In the genomic region with DNA sequence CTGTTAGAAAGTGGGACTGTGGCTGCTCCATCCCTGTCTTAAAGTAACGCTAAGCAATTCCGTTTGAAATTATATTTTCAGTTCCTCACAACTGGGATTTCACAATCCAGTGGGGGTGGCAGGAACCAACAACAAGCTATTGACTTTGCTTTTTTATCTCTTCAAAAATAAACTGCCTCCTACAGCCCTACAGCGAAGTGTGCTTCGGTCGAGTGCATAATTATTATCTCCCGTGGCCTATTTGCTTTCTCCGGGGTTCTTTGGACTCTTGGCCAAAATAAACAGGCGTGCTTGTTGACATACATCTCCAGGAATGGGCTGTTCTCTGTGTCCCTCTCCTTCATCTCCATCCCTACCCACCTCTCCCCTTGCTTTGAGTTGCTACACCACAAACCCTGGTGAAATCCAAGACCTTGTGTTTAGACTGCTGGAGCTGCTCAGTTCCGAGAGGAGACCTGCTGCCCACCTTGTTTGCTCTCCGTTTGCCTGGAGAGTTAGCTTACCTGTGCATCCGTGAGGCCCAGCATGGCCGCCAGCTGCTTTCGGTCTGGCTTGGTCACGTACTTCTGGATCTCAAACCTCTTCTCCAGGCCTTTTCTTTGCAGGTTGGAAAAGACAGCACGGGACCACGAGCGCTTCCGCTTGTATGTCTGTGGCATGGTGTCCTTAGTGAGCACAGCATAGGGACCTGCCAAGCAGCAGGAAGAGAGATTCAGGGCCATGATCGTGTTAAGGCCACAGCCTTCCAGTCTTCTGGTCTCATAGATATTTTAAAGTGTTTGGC, we compare ENCODE assay signal across 11 mouse cellular contexts. TPM values are rescaled to one million over a fixed set of nuclear protein-coding genes. Genes with fewer than 3 reads are reported as not detected.
DNase-seq lines count a peak whose midpoint lies in the region; ATAC-seq and TF ChIP-seq lines count a peak whose summit lies in the region.
"Had no signal": no experiment of that assay in that cellular context is flagged by ENCODE, and none has a peak within 500 bp of the region (broad histone marks: within the 10 kb centered on the region; RNA-seq: fewer than 3 reads in every experiment).

No protein-coding gene starts in this region.

- ATAC-seq in kidney, embryonic 14.5 days (ENCODE audit: low FRiP score, low TSS enrichment): no peak
- no peak for ATAC-seq in embryonic facial prominence, embryonic 12.5 days (ENCODE audit: insufficient number of reproducible peaks, insufficient read depth, low FRiP score, low TSS enrichment)
- ATAC-seq in activated CD4-positive, CD25-positive, alpha-beta regulatory T cell, adult 4 months: no peak
- ATAC-seq: inflammation-experienced regulatory T-cells, adult 6 months had no signal

- H3K9me3 ChIP-seq in kidney, embryonic 14.5 days (ENCODE audit: control insufficient read depth, low read length): no peaks in the 10 kb centered on the region
- H3K9me3 ChIP-seq in embryonic facial prominence, embryonic 12.5 days: no peaks in the 10 kb centered on the region
- no peaks in the 10 kb centered on the region for H3K9me3 ChIP-seq in limb, embryonic 10.5 days (replicated peaks)
- H3K9me3 ChIP-seq in megakaryocyte, embryonic 14.5 days: no peaks in the 10 kb centered on the region
- H3K9me3 ChIP-seq: G1E had no signal

- peak overlapping the region; percentile 30 for H3K4me2 ChIP-seq in kidney, embryonic 14.5 days (replicated peaks; ENCODE audit: low read depth, low read length)
- H3K4me2 ChIP-seq in embryonic facial prominence, embryonic 12.5 days (replicated peaks): peak overlapping the region; percentile 11; the same call in 1 of the 2 replicates

- H3K4me3 ChIP-seq in kidney, embryonic 14.5 days (ENCODE audit: low read length): peak overlapping the region; percentile 58
- H3K4me3 ChIP-seq in embryonic facial prominence, embryonic 12.5 days: 0 out of 2 replicates have a peak overlapping the region, but pooled peaks have one; percentile 44
- peak overlapping the region; percentile 72 for H3K4me3 ChIP-seq in limb, embryonic 10.5 days
- H3K4me3 ChIP-seq in megakaryocyte, embryonic 14.5 days (replicated peaks): peak overlapping the region; percentile 80
- H3K4me3 ChIP-seq in layer of hippocampus, adult 2 months: no peak overlapping the region
- no peak overlapping the region for H3K4me3 ChIP-seq in left cerebral cortex, adult 2 months

- peak overlapping the region; percentile 62; the same call in 1 of the 2 replicates for H3K9ac ChIP-seq in kidney, embryonic 14.5 days (ENCODE audit: low read depth, low read length)
- H3K9ac ChIP-seq in embryonic facial prominence, embryonic 12.5 days: no peak overlapping the region

- no peak for TF ChIP-seq CTCF in layer of hippocampus, adult 2 months (conservative IDR thresholded peaks at IDR 0.05)
- no peak for TF ChIP-seq CTCF in left cerebral cortex, adult 2 months (IDR thresholded peaks at IDR 0.05)

- H3K36me3 ChIP-seq in kidney, embryonic 14.5 days (ENCODE audit: control insufficient read depth, insufficient read depth, low read length): no peaks in the 10 kb centered on the region
- H3K36me3 ChIP-seq in embryonic facial prominence, embryonic 12.5 days: no peaks in the 10 kb centered on the region
- no peaks in the 10 kb centered on the region for H3K36me3 ChIP-seq in limb, embryonic 10.5 days
- H3K36me3 ChIP-seq in megakaryocyte, embryonic 14.5 days (replicated peaks; ENCODE audit: low read length): peaks cover 45% of the 10 kb centered on the region

- intact Hi-C loops in left cerebral cortex, adult 2 months (cut with DNase I): no loop called here

- peaks cover 22% of the 10 kb centered on the region; the same call in 1 of the 2 replicates for H3K4me1 ChIP-seq in kidney, embryonic 14.5 days (ENCODE audit: control insufficient read depth, insufficient read depth, low read length)
- H3K4me1 ChIP-seq in embryonic facial prominence, embryonic 12.5 days: peaks cover 12% of the 10 kb centered on the region; the same call in 1 of the 2 replicates
- peaks cover 41% of the 10 kb centered on the region for H3K4me1 ChIP-seq in limb, embryonic 10.5 days
- H3K4me1 ChIP-seq in megakaryocyte, embryonic 14.5 days: peaks cover 43% of the 10 kb centered on the region

- DNase-seq in kidney, postnatal 4 days: no peak
- DNase-seq in limb, embryonic 10.5 days (ENCODE audit: low spot score): no peak
- no peak for DNase-seq in layer of hippocampus, adult 2 months (ENCODE audit: low spot score in 2 of 2)
- no peak for DNase-seq in left cerebral cortex, adult 2 months (ENCODE audit: extremely low spot score in 1 of 2, low spot score in 2 of 2)
- DNase-seq: cerebellum, postnatal 14 days had no signal

- no peak overlapping the region for H3K27ac ChIP-seq in kidney, embryonic 14.5 days (ENCODE audit: low read depth, low read length)
- H3K27ac ChIP-seq in embryonic facial prominence, embryonic 12.5 days: no peak overlapping the region
- no peak overlapping the region for H3K27ac ChIP-seq in limb, embryonic 10.5 days
- no peak overlapping the region for H3K27ac ChIP-seq in layer of hippocampus, adult 2 months
- H3K27ac ChIP-seq in left cerebral cortex, adult 2 months: no peak overlapping the region

- 3% methylated on average over 19 of the region's 19 CpGs for WGBS in kidney, embryonic 14.5 days
- 3% methylated on average over 19 of the region's 19 CpGs for WGBS in embryonic facial prominence, embryonic 12.5 days
- 2% methylated on average over 19 of the region's 19 CpGs for WGBS in limb, embryonic 10.5 days

- peaks cover 89% of the 10 kb centered on the region for H3K27me3 ChIP-seq in kidney, embryonic 14.5 days (ENCODE audit: control insufficient read depth, insufficient read depth, low read length)
- peaks cover 85% of the 10 kb centered on the region for H3K27me3 ChIP-seq in embryonic facial prominence, embryonic 12.5 days
- H3K27me3 ChIP-seq in limb, embryonic 10.5 days (ENCODE audit: low read depth, poor library complexity, severe bottlenecking): peaks cover 97% of the 10 kb centered on the region
- H3K27me3 ChIP-seq in megakaryocyte, embryonic 14.5 days (replicated peaks): peaks cover 55% of the 10 kb centered on the region

RNA-seq across cellular contexts. Expression of a gene that starts 2.9 kb away (rescaled TPM):
- polyA plus RNA-seq in kidney, embryonic 14.5 days (2014; fragmentation: Nextera tagmentation; extraction: Ambion mirVana): 6.9 and 8.0 TPM in 2 replicates
- polyA plus RNA-seq in embryonic facial prominence, embryonic 12.5 days (2016; fragmentation: Nextera tagmentation; extraction: Ambion mirVana): 8.4 and 9.7 TPM in 2 replicates
- polyA plus RNA-seq in limb, embryonic 10.5 days (2016; fragmentation: Nextera tagmentation; extraction: Ambion mirVana): 7.2 and 9.5 TPM in 2 replicates
- polyA plus RNA-seq in megakaryocyte, embryonic 14.5 days (2012; ENCODE audit: insufficient read depth, low replicate concordance): 102 and 197 TPM in 2 replicates
- total RNA-seq in layer of hippocampus, adult 2 months (2021): 1 to 10 TPM; 1.4 to 1.6 TPM
- not detected for polyA plus RNA-seq in activated CD4-positive, CD25-positive, alpha-beta regulatory T cell, adult 4 months (2017; shearing (Covaris generic))
- total RNA-seq in left cerebral cortex, adult 2 months (2021): under 1 TPM; 0.30 to 0.84 TPM
- polyA plus RNA-seq: inflammation-experienced regulatory T-cells, adult 6 months had no signal

Comparison
In these comparisons a context has a peak if more than half of its experiments do, and no peak if none do; other contexts are left out.
1. H3K4me3 ChIP-seq: peak in kidney, embryonic 14.5 days (single experiment), embryonic facial prominence, embryonic 12.5 days (single experiment), limb, embryonic 10.5 days (single experiment) and megakaryocyte, embryonic 14.5 days (single experiment); none in layer of hippocampus, adult 2 months (single experiment) and left cerebral cortex, adult 2 months (single experiment).